Mouse (Mus musculus) v-Abl transformed pro-B cells (cell line): ENCODE results near the gene Cfap74.
"Not testable (repeated sequence)": the region's sequence is repeated elsewhere in the genome, so short reads cannot be mapped to it uniquely, and the experiment has no call there.

Experiments
- in situ Hi-C, 2 experiments: fragments of 400-800 bp; cut with MboI; formaldehyde crosslinking; loops; one replicate each; pipeline ENCODE4 v1.15.1; 2025; ENCODE audit not compliant: unreplicated experiment in 2 of 2

Gene Cfap74

DNA sequence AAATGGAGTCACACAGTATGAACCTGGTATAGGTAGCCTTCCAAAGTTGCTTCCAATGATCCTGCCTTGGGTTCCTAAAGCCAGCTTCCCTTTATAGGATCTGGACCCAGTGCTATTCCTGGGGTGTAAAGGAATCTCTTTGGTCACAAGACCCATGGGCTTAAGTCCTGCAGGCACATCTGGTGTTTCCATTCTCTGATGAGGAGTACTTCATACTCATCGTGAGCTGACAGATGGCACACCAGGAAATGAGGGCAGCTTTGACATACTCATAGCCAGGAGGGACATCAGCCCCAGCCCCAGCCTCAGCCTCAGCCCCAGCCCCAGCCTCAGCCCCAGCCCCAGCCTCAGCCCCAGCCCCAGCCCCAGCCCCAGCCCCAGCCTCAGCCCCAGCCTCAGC lies 6.5 kb upstream of the Cfap74 start:
- in situ Hi-C loops, result no loop called here

GRCm38 (mm10) chr4:155408695-155409057 lies 314 bp upstream of the Cfap74 start:
- in situ Hi-C loops, result no loop called here

DNA sequence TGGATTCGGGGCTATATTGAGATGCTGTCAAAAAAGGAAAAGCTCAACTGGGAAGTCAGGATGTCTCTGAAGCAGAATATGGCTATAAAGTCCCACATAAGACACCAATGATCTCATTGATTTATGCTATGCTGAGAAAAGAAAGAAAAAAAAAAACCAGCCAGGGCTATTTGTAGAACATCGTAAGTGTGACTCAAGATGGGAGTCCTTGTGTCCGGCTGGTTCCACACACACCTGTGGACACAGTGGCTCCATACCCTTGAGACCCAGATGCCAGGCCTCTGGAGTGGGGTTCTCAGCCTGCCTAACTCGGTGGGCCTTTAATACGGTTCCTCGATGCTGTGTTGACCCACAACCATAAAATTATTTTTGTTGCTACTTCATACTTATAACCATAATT lies 3.1 kb downstream of the Cfap74 start:
- in situ Hi-C loops, result no loop called here

GRCm38 (mm10) chr4:155413641-155414335 lies 4.8 kb downstream of the Cfap74 start:
- in situ Hi-C loops, result no loop called here

DNA sequence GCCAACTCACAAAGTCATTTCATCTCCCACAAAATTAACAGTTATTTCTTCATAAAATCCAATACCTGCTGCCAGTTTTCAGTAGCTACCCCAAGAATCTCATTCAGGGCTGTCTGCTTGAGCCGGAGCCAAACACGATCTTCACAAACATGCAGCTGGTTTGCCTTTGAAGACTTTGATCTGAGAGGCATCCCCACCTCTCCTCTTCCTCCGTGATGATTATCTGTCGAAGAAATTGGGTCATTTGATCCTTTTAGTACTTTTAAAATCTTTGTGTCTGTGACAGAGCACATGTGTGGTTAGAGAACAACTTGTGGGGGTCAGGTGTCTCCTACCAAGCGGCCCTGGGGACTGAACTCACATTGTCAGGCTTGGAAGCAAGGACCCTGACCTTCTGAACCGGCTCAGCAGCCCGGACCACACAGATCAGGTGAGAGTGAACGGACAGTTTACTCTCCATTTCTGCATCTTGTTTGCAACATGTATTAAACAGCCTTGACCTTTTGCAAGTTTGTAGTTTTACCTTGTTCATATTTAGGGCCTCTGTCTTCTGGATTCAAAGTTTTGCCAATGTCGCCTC lies 5.8 kb downstream of the Cfap74 start:
- in situ Hi-C loops, result no loop called here

DNA sequence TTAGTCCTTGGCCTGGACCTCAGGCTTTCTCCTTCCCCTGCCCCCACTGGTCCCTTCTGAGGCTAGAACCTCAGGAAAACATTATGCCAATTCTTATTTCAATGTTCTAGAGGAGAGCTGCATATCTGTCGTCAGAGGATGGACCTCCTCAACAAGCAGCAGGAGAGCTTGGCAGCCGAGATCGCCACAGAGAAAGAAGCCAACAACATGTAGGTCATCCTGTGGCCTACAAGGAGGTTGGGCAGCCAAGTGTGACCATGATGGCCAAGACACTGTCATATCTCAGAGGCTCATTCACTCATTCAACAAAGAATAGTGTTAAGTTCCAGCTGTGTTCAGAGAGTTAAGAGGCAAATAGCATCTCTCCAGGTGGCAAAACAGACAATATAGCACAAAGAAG lies 11.1 kb downstream of the Cfap74 start:
- in situ Hi-C loops, result no loop called here

DNA sequence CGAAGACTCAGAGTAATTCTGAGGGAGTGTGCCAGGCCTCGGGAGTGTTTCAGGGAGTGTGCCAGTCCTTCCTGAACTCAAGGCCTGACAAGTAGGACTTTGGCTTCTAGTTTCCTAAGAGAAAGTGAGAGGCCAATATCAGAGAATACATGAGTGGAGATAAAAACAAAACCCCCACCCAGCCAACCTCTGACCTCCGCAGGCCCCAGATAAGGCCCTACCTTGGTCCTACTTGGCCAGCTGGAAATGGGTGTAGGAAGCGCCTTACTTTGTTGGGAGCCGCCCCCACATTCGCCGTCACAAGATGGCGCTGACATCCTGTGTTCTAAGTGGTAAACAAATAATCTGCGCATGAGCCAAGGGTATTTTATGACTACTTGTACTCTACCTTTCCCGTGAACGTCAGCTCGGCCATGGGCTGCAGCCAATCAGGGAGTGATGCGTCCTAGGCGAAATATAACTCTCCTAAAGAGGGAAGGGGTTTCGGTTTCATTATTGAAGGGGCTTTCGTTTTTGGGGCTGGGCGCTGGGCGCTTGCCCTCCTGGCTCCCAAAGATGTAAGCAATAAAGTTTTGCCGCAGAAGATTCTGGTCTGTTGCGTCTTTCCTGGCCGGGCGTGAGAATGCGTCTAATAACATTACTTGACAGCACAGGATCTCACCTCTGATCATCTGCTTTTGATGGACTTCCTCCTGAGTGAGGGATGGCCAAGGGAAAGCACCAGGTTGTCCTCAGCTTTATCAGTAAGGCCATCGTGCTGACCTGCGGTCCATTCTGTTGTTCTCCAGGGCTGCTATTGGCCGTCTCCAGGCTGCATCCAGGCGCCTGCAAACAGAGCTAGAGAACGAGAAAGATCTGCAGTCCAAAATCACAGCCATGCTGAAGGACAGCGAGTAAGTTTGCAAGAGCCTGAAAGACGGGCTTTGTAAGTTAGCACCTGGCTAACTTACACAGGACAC lies 12.7 kb downstream of the Cfap74 start:
- in situ Hi-C loops, result not testable (repeated sequence)

- in situ Hi-C loops, result no loop called here
Observed at GRCm38 (mm10) chr4:155423988-155424387, 15.0 kb downstream of the Cfap74 start.

DNA sequence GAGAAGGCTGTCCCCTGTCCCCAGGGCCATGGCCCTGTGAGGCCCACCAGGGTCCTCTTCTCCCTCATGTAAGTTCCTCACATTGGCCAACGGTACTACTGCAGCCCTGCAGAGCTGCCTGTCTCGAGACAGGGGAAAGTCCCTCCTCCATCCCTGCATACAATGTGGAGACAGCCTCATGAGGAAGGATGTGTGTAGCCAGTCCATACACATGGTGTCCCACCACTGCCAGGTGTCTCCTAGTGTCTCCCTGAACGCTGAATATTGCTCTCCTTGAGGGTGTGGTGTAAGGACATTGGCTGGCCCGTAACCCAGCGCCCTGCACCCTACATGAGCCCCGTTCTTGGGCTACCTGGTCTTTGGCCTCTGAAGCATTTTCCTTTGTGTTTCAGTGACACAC lies 17.3 kb downstream of the Cfap74 start:
- in situ Hi-C loops, result no loop called here

DNA sequence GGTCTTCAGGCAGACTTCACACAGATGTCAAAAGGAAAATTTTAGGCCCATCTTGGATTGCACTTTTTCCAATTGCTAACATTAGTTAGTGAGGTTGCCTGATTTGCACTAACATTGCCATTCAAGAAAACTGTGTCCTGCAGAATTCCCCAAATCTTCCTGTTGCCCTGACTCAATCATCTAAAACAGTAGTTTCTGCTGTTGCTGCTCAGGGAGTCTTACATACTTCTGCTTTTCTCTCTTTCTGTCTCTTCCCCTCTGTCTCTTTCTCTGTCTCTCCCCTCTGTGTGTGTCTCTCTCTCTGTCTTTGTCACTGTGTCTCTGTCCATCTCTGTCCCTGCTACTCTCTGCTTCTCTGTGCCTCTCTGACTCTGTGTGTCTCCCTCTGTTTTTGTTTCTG lies 19.5 kb downstream of the Cfap74 start:
- in situ Hi-C loops, result no loop called here

DNA sequence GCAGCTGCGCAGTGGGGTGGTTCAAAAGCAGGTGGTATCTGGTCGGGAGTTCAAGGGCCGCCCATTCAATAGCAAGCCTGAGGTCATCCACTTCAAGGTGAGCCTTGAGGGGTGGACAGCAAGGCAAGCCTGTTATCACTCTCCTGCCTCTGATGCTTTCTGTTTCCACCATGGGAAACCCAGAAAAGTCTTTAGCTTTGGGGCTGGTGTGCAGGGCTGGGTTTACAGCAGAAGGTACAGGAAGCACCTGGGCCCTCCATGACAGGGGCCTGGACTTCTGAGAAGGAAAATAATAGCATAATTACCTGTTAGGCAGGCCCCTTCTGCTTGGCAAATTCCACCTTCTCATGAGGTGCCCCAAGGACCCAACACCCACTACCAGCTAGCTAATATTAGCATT lies 20.2 kb downstream of the Cfap74 start:
- in situ Hi-C loops, result no loop called here

DNA sequence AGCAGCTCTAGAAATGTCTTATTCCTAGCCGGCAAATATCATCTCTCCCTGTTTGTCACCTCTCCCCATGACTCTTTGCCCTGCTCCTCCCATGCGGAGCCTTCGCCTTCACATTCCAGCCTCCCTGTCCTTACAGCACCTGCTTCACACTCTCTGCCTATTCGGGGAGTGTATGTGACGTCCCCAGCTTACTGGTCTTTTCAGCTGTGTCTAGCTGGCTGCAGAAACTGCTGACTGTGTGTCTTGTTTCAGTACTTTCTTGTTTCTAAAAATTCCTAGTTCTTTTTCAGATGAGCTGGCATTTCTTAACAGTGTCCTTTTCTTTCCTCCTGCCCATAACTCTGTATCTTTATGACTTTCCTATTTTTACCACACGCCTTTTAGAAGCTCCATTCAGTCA lies 23.4 kb downstream of the Cfap74 start:
- in situ Hi-C loops, result no loop called here

- in situ Hi-C loops, result no loop called here
Observed at GRCm38 (mm10) chr4:155433993-155434392, 25.0 kb downstream of the Cfap74 start.

- in situ Hi-C loops, result no loop called here
Observed at GRCm38 (mm10) chr4:155442808-155443207, 33.8 kb downstream of the Cfap74 start.

GRCm38 (mm10) chr4:155451597-155451996 lies 42.6 kb downstream of the Cfap74 start:
- in situ Hi-C loops, result loop anchor here in 1 of 2 experiments (25.0 kb wide), 1 partner anchor 564 kb away; the partner anchor contains the start of gene Fam213b

GRCm38 (mm10) chr4:155458575-155458974 lies 49.6 kb downstream of the Cfap74 start:
- in situ Hi-C loops, result loop anchor here in 1 of 2 experiments (25.0 kb wide), 1 partner anchor 571 kb away; the partner anchor contains the start of gene Fam213b

DNA sequence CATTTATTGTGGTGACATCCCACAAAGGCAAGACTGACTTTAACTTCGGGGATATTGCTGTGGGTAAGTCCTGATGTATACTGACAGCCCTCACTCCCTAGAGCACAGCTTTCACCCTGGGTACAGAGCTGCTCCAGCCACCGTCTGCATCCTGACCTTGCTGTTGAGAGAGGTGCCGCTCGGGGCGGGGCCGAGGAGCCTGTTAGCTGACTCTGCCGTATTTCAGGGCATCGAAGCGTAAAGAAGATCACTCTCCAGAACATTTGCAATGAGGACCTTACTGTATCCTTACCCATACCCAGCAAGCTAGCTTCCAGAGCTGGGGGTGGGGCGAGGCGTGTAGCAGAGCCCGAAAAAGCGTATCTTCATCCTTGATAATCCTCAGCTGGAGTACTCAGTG lies 54.1 kb downstream of the Cfap74 start:
- in situ Hi-C loops, result loop anchor here in 1 of 2 experiments (25.0 kb wide), 1 partner anchor 576 kb away; the partner anchor contains the start of gene Fam213b

GRCm38 (mm10) chr4:155463611-155464010 lies 54.6 kb downstream of the Cfap74 start:
- in situ Hi-C loops, result loop anchor here in 1 of 2 experiments (25.0 kb wide), 1 partner anchor 576 kb away; the partner anchor contains the start of gene Fam213b

GRCm38 (mm10) chr4:155464061-155464460 lies 55.1 kb downstream of the Cfap74 start:
- in situ Hi-C loops, result loop anchor here in 1 of 2 experiments (25.0 kb wide), 1 partner anchor 577 kb away; the partner anchor contains the start of gene Fam213b

DNA sequence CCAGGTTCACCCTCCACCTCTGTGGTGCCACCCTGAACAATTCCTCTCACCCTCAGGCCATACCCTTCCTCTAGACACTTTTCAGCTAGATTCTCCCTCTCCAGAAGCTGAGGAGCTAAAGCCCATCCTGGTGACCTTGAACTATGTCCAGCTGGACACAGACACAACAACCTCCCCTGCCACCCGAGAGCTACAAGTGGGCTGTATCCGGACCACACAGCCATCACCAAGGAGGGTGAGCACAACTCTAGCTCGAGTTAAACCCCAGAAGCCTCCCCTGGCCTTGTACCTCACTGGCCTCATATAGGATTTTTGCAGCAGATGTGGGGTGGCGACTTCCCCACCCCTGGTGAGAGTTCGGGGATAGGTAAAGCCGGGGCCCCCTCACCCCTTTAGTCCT lies 56.6 kb downstream of the Cfap74 start:
- in situ Hi-C loops, result loop anchor here in 1 of 2 experiments (5.0 to 25.0 kb wide), 2 partner anchors 148 to 578 kb away; partner anchors contain the start of gene Fam213b

GRCm38 (mm10) chr4:155466080-155466479 lies 57.1 kb downstream of the Cfap74 start:
- in situ Hi-C loops, result loop anchor here in 1 of 2 experiments (5.0 to 25.0 kb wide), 2 partner anchors 149 to 579 kb away; partner anchors contain the start of gene Fam213b
